Comparison of ENCODE assay signal across 12 mouse cellular contexts in genomic region chr10:23675911-23676310, GRCm38 (mm10).
DNase-seq lines count a peak whose midpoint lies in the region; ATAC-seq and TF ChIP-seq lines count a peak whose summit lies in the region.
"Had no signal": no experiment of that assay in that cellular context is flagged by ENCODE, and none has a peak within 500 bp of the region (broad histone marks: within the 10 kb centered on the region; RNA-seq: fewer than 3 reads in every experiment).

No protein-coding gene starts in this region.

- H3K27me3 ChIP-seq in kidney, postnatal 0 days (ENCODE audit: insufficient read depth, low read length), result no peaks in the 10 kb centered on the region
- no peaks in the 10 kb centered on the region for H3K27me3 ChIP-seq in limb, embryonic 12.5 days

- DNase-seq in kidney, postnatal 0 days (ENCODE audit: low spot score), result peak; percentile 59
- no peak for DNase-seq in kidney, adult 9 months
- peak; percentile 31 for DNase-seq in brain, embryonic 14.5 days (ENCODE audit: low read depth)
- DNase-seq in embryo, embryonic 11 days, result peak; percentile 40
- no peak for DNase-seq in frontal cortex, postnatal 14 days (ENCODE audit: low spot score in 2 of 2)
- DNase-seq: cerebellum, adult 8-10 months; gastrocnemius, postnatal 10 days; heart, postnatal 14 days; thymus, postnatal 14 days had no signal

- no peaks in the 10 kb centered on the region for H3K4me1 ChIP-seq in kidney, postnatal 0 days (replicated peaks; ENCODE audit: insufficient read depth, low read length)
- H3K4me1 ChIP-seq in limb, embryonic 12.5 days (replicated peaks), result peaks cover 29% of the 10 kb centered on the region

- no peak for ATAC-seq in kidney, postnatal 0 days (replicated peaks; ENCODE audit: low FRiP score, low read depth)
- no peak for ATAC-seq in limb, embryonic 12.5 days (ENCODE audit: insufficient number of reproducible peaks, insufficient read depth, low FRiP score, low TSS enrichment, low read depth)
- no peak for ATAC-seq in megakaryocyte progenitor cell, adult 5-6 weeks (replicated peaks; ENCODE audit: poor library complexity)
- ATAC-seq: CD4-positive, CD25-positive, alpha-beta regulatory T cell, adult 4 months had no signal

- TF ChIP-seq CTCF in kidney, postnatal 0 days (IDR thresholded peaks at IDR 0.05; ENCODE audit: low read depth), result no peak
- no peak for TF ChIP-seq CTCF in brain, embryonic 14.5 days (IDR thresholded peaks at IDR 0.05; ENCODE audit: borderline replicate concordance, extremely low read depth, insufficient read depth, insufficient read length)

- H3K9me3 ChIP-seq in kidney, postnatal 0 days (replicated peaks; ENCODE audit: low read length), result no peaks in the 10 kb centered on the region
- no peaks in the 10 kb centered on the region for H3K9me3 ChIP-seq in limb, embryonic 12.5 days

- H3K9ac ChIP-seq in kidney, postnatal 0 days (ENCODE audit: low read depth, low read length), result no peak overlapping the region
- 0 out of 2 replicates have a peak overlapping the region, but pooled peaks have one; percentile 18 for H3K9ac ChIP-seq in limb, embryonic 12.5 days (replicated peaks)

- H3K36me3 ChIP-seq in kidney, postnatal 0 days (ENCODE audit: insufficient read depth, low read length), result no peaks in the 10 kb centered on the region
- H3K36me3 ChIP-seq in limb, embryonic 12.5 days, result no peaks in the 10 kb centered on the region

- no peak overlapping the region for H3K27ac ChIP-seq in kidney, postnatal 0 days
- no peak overlapping the region for H3K27ac ChIP-seq in limb, embryonic 12.5 days

- no peak for TF ChIP-seq POLR2A in brain, embryonic 14.5 days (IDR thresholded peaks at IDR 0.05; ENCODE audit: borderline replicate concordance, extremely low read depth, insufficient read depth, insufficient read length, poor library complexity, severe bottlenecking)

- H3K4me2 ChIP-seq in kidney, postnatal 0 days (ENCODE audit: low read length), result no peak overlapping the region
- no peak overlapping the region for H3K4me2 ChIP-seq in limb, embryonic 12.5 days

- 44% methylated on average over 6 of the region's 6 CpGs for whole genome bisulfite sequencing in kidney, postnatal 0 days
- WGBS in limb, embryonic 12.5 days, result 35% methylated on average over 6 of the region's 6 CpGs

- H3K4me3 ChIP-seq in kidney, postnatal 0 days (replicated peaks; ENCODE audit: low read depth, low read length), result no peak overlapping the region
- no peak overlapping the region for H3K4me3 ChIP-seq in limb, embryonic 12.5 days (replicated peaks)

Comparison
In these comparisons a context has a peak if more than half of its experiments do, and no peak if none do; other contexts are left out.
1. DNase-seq: peak in kidney, postnatal 0 days (single experiment), brain, embryonic 14.5 days (single experiment) and embryo, embryonic 11 days (single experiment); none in kidney, adult 9 months (single experiment) and frontal cortex, postnatal 14 days (0 of 2).